Mouse (Mus musculus): Measurements from ENCODE around the gene Cldn7. TPM values are rescaled to one million over a fixed set of nuclear protein-coding genes. Genes with fewer than 3 reads are reported as not detected.
A peak's percentile ranks its signal among the peaks of the same experiment; 100 is the strongest.

Gene Cldn7
- polyA plus RNA-seq, 1 experiment from 2014 or later, result 0.33 TPM

DNA sequence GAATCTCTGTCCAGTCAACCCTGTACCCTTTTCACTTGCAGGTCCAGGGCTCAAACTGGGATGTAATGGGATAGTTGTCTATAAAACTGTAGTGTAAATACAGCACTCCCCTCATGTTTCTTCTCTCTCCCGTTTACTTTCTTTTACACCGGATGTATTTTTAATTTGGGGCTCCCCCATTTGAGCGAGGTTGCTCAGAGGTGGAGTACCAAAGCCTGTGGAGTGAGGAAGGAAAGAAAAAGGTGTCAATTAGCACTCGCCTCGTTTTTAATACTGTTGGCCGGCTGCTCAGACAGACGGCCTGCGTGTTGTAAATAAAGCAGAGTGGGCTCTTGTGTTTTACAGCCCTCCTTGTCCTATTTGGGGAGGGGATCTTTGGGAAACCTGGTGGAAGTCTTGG is 35.1 kb downstream of the Cldn7 start:
- Histone ChIP-seq H3K9ac (ENCODE audit: low read depth, low read length) (no peak overlapping the region), H3K27ac (ENCODE audit: low read depth, low read length) (peak overlapping the region; percentile 60), H3K9me3 (ENCODE audit: control insufficient read depth, low read length) (no peaks in the 10 kb centered on the region), H3K27me3 (replicated peaks; ENCODE audit: control insufficient read depth, insufficient read depth, low read length) (no peaks in the 10 kb centered on the region), H3K4me3 (ENCODE audit: low read length) (no peak overlapping the region; the same call in 1 of the 2 replicates), H3K4me1 (ENCODE audit: control insufficient read depth, insufficient read depth, low read depth, low read length) (peaks cover 34% of the 10 kb centered on the region), H3K4me2 (ENCODE audit: low read length) (no peak overlapping the region), H3K36me3 (ENCODE audit: control insufficient read depth, insufficient read depth, low read length) (peaks cover 18% of the 10 kb centered on the region)
- ATAC-seq, result no peak
- 86% methylated on average over 8 of the region's 8 CpGs for WGBS

DNA sequence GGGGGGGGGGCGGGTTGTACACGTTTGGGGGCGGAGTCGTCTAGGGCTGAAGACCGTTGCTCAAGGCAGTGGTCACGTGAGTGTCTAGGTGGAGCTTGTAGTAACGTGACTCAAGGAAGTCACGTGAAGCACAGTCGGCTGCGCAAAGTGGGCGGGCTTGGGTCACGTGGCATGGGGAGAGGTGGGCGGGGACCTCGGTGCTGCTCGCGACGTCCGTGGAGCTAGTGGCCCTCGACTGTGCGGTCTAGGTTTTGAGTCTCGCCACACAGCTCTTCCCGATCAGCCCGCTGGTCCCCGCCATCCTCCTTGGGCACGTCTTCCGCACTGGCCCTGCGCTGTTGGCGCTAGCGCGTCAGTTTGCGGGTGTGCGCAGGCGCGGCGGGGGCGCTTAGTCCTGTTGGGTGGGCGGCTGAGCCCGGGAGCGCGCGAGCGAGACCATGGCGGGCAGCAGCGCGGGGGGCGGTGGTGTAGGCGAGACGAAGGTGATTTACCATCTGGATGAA is 35.9 kb downstream of the Cldn7 start, which contains the start of gene Dvl2:
Dvl2 (plus strand) TSS at position 200 of the 503 bp plus-strand sequence.
- H3K36me3 ChIP-seq (ENCODE audit: control insufficient read depth, insufficient read depth, low read length), result peaks cover 22% of the 10 kb centered on the region
- ATAC-seq, result peak; percentile 70
- H3K4me1 ChIP-seq (ENCODE audit: control insufficient read depth, insufficient read depth, low read depth, low read length), result peaks cover 34% of the 10 kb centered on the region
- peak within 1 kb of the TSS; percentile 90 for H3K9ac ChIP-seq (ENCODE audit: low read depth, low read length)
- peak within 1 kb of the TSS; percentile 95 for H3K4me2 ChIP-seq (ENCODE audit: low read length)
- H3K27me3 ChIP-seq (replicated peaks; ENCODE audit: control insufficient read depth, insufficient read depth, low read length), result no peaks in the 10 kb centered on the region
- peak within 1 kb of the TSS; percentile 75 for H3K4me3 ChIP-seq (ENCODE audit: low read length)
- no peaks in the 10 kb centered on the region for H3K9me3 ChIP-seq (ENCODE audit: control insufficient read depth, low read length)
- H3K27ac ChIP-seq (ENCODE audit: low read depth, low read length), result peak within 1 kb of the TSS; percentile 98
- WGBS, result under 1% methylated on average over 48 of the region's 48 CpGs

DNA sequence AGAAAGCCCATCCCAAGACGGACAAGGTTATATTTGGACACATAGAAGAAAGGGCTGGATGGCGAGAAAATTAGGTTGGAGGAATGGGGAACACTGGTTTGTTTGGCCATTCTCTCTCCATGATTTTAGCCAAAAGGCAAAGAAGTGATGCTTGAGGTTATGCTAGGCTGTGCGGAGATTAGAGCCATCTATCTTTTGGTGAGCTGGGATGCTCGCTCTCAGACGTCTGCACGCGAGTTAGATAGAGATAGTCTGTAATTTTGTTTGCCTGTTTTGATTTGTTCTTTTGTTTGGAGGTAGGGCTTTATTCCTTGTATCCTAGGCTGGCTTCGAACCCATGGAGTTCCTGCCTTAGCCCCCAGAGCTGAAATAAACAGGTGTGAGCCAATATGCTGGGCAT is 36.6 kb downstream of the Cldn7 start:
- Histone ChIP-seq H3K4me1 (ENCODE audit: control insufficient read depth, insufficient read depth, low read depth, low read length) (peaks cover 34% of the 10 kb centered on the region), H3K9me3 (ENCODE audit: control insufficient read depth, low read length) (no peaks in the 10 kb centered on the region)

DNA sequence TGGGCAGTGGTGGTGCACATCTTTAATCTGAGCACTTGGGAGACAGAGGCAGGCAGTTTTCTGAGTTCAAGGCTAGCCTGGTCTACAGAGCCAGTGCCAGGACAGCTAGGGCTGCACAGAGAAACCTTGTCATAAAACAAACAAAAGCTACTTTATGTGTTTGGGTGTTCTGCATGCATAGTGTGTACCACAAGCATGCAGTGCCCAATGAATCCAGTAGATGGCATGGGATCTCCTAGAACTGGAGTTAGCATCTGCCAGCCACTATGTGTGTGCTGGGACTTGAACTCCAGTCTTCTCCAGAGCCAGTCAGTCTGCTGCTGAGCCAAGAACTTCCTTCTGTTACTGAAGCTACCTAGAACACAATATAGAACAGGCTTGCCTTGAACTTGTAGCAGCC is 37.3 kb downstream of the Cldn7 start:
- Histone ChIP-seq H3K27ac (ENCODE audit: low read depth, low read length) (no peak overlapping the region), H3K36me3 (ENCODE audit: control insufficient read depth, insufficient read depth, low read length) (peaks cover 32% of the 10 kb centered on the region), H3K9ac (ENCODE audit: low read depth, low read length) (no peak overlapping the region)

More for the DNA sequence above, 36.6 kb downstream of the Cldn7 start:
- 11% methylated on average over 8 of the region's 8 CpGs for WGBS
- Histone ChIP-seq H3K4me2 (ENCODE audit: low read length) (peak overlapping the region; percentile 95), H3K27me3 (replicated peaks; ENCODE audit: control insufficient read depth, insufficient read depth, low read length) (no peaks in the 10 kb centered on the region), H3K9ac (ENCODE audit: low read depth, low read length) (peak overlapping the region; percentile 90), H3K27ac (ENCODE audit: low read depth, low read length) (peak overlapping the region; percentile 98), H3K4me3 (ENCODE audit: low read length) (peak overlapping the region; percentile 75), H3K36me3 (ENCODE audit: control insufficient read depth, insufficient read depth, low read length) (peaks cover 27% of the 10 kb centered on the region)
- ATAC-seq, result no peak

DNA sequence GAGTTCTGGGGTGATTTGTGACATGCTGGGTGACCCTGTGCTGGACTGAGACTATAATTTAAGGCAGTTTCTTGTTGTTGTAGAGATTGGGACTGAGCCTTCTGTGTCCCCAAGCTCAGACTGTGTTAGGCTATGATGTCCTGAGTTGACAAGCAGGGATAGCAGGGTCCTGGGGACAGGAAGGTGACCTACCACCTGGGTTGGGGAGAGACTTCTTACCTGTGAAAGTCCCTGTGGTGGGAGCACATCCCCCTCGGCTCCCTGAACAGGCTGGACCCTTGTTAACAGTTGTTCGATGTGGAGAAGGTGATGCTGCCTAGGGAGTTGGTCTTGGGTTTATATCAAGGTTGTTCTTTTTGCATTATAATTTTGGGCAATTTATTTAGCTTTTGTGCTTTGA is 37.9 kb downstream of the Cldn7 start:
- H3K4me2 ChIP-seq (ENCODE audit: low read length), result peak overlapping the region; percentile 95
- WGBS, result 87% methylated on average over 2 of the region's 2 CpGs
- H3K4me1 ChIP-seq (ENCODE audit: control insufficient read depth, insufficient read depth, low read depth, low read length), result peaks cover 32% of the 10 kb centered on the region
- H3K9ac ChIP-seq (ENCODE audit: low read depth, low read length), result no peak overlapping the region
- H3K27me3 ChIP-seq (replicated peaks; ENCODE audit: control insufficient read depth, insufficient read depth, low read length), result no peaks in the 10 kb centered on the region
- no peak overlapping the region for H3K27ac ChIP-seq (ENCODE audit: low read depth, low read length)
- H3K9me3 ChIP-seq (ENCODE audit: control insufficient read depth, low read length), result no peaks in the 10 kb centered on the region
- no peak for ATAC-seq
- H3K36me3 ChIP-seq (ENCODE audit: control insufficient read depth, insufficient read depth, low read length), result peaks cover 38% of the 10 kb centered on the region
- peak overlapping the region; percentile 75; the same call in 1 of the 2 replicates for H3K4me3 ChIP-seq (ENCODE audit: low read length)

More for the DNA sequence above, 37.3 kb downstream of the Cldn7 start:
- no peak for ATAC-seq
- peak overlapping the region; percentile 95 for H3K4me2 ChIP-seq (ENCODE audit: low read length)
- H3K4me3 ChIP-seq (ENCODE audit: low read length), result peak overlapping the region; percentile 75
- no peaks in the 10 kb centered on the region for H3K27me3 ChIP-seq (replicated peaks; ENCODE audit: control insufficient read depth, insufficient read depth, low read length)
- H3K9me3 ChIP-seq (ENCODE audit: control insufficient read depth, low read length), result no peaks in the 10 kb centered on the region
- peaks cover 34% of the 10 kb centered on the region for H3K4me1 ChIP-seq (ENCODE audit: control insufficient read depth, insufficient read depth, low read depth, low read length)

DNA sequence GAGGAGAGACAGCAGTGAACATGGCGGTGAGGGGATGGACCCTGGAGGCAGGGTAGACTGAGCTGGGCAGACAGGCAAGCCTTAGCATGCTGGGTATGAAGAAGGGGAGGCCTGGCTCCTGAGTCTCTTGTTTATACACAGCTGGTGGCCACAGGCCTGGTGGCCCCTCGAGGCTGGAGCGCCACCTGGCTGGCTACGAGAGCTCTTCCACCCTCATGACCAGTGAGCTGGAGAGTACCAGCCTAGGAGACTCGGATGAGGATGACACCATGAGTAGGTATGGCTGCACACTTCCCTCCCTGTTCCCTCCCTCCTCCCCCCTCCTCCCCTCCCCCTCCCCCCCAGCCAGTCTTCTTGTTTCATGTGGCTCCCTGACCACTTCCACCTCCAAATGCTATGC is 40.9 kb downstream of the Cldn7 start:
- no peak overlapping the region for H3K9ac ChIP-seq (ENCODE audit: low read depth, low read length)
- H3K36me3 ChIP-seq (ENCODE audit: control insufficient read depth, insufficient read depth, low read length), result peaks cover 50% of the 10 kb centered on the region
- 58% methylated on average over 5 of the region's 5 CpGs for WGBS

DNA sequence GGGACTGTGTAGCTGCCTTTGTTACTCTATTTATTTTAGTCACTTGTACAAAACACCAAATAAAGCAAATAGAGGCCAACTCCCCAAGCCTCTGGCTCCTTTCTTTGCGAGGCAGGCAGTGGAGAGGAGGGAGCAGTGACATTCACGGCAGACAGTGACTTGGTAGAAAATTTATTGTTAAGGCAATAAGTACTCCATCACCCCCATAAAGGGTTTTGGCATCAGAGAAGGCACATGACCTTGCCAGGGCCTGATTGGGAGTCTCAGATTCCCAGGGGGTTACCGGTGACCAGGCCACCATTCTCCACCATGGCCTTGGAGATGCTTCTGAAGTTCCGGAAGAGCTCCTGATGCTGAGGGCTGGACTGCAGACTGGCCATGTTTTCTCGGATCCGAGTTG is 45.5 kb downstream of the Cldn7 start:
- no peak overlapping the region for H3K4me2 ChIP-seq (ENCODE audit: low read length)
- no peak overlapping the region for H3K27ac ChIP-seq (ENCODE audit: low read depth, low read length)
- peaks cover 69% of the 10 kb centered on the region for H3K36me3 ChIP-seq (ENCODE audit: control insufficient read depth, insufficient read depth, low read length)
- peaks cover 7% of the 10 kb centered on the region for H3K4me1 ChIP-seq (ENCODE audit: control insufficient read depth, insufficient read depth, low read depth, low read length)
- no peak for ATAC-seq
- H3K9ac ChIP-seq (ENCODE audit: low read depth, low read length), result no peak overlapping the region
- no peak overlapping the region for H3K4me3 ChIP-seq (ENCODE audit: low read length)
- 94% methylated on average over 6 of the region's 6 CpGs for WGBS
- no peaks in the 10 kb centered on the region for H3K9me3 ChIP-seq (ENCODE audit: control insufficient read depth, low read length)
- no peaks in the 10 kb centered on the region for H3K27me3 ChIP-seq (replicated peaks; ENCODE audit: control insufficient read depth, insufficient read depth, low read length)

More for the DNA sequence above, 40.9 kb downstream of the Cldn7 start:
- no peak for ATAC-seq
- Histone ChIP-seq H3K4me2 (ENCODE audit: low read length) (no peak overlapping the region), H3K4me3 (ENCODE audit: low read length) (no peak overlapping the region), H3K27ac (ENCODE audit: low read depth, low read length) (no peak overlapping the region), H3K9me3 (ENCODE audit: control insufficient read depth, low read length) (no peaks in the 10 kb centered on the region), H3K4me1 (ENCODE audit: control insufficient read depth, insufficient read depth, low read depth, low read length) (peaks cover 25% of the 10 kb centered on the region), H3K27me3 (replicated peaks; ENCODE audit: control insufficient read depth, insufficient read depth, low read length) (no peaks in the 10 kb centered on the region)

DNA sequence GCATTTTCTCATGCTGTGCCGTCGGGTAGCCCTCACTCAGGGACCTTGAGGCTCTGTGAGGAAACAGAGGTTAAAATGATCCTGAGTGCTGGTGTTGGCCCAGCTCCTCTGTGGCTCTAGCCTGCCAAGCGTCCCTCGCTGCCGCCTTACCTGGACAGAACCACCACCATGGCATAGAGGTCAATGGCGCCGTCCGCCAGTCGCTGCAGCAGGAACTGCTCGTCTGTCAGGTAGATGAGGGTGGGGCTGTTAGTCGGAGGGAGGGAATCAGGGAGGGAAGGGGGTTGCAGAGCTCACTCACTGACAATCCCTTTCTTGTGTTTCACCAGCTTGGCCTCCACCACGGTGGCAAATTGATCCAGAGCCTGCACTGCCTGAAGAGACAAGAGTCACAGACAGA is 46.0 kb downstream of the Cldn7 start:
- no peak overlapping the region for H3K4me3 ChIP-seq (ENCODE audit: low read length)
- WGBS, result 88% methylated on average over 10 of the region's 12 CpGs
- no peaks in the 10 kb centered on the region for H3K9me3 ChIP-seq (ENCODE audit: control insufficient read depth, low read length)
- H3K4me1 ChIP-seq (ENCODE audit: control insufficient read depth, insufficient read depth, low read depth, low read length), result peaks cover 7% of the 10 kb centered on the region
- no peaks in the 10 kb centered on the region for H3K27me3 ChIP-seq (replicated peaks; ENCODE audit: control insufficient read depth, insufficient read depth, low read length)
- no peak overlapping the region for H3K9ac ChIP-seq (ENCODE audit: low read depth, low read length)
- no peak overlapping the region for H3K4me2 ChIP-seq (ENCODE audit: low read length)
- ATAC-seq, result no peak
- peaks cover 69% of the 10 kb centered on the region for H3K36me3 ChIP-seq (ENCODE audit: control insufficient read depth, insufficient read depth, low read length)
- H3K27ac ChIP-seq (ENCODE audit: low read depth, low read length), result no peak overlapping the region

DNA sequence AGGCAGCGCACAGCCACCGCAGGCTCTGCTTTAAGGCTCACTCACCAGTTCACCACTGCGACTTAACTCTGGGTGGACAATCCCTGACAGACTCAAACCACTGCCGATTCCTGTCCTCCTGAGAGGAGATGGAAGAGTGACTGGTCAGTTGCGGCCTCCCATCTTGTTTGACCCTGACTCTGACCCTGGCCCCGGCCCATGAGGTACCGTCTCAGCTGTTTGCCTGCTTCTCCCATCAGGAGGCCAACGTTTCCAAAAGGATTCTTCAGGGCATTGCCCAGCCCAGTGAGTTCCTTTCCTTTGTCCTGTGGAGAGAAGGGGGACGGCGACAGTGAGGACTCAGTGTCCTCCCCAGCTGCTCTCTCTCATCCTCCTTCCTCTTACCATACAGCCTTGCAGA is 46.4 kb downstream of the Cldn7 start:
- Histone ChIP-seq H3K36me3 (ENCODE audit: control insufficient read depth, insufficient read depth, low read length) (peaks cover 66% of the 10 kb centered on the region), H3K9me3 (ENCODE audit: control insufficient read depth, low read length) (no peaks in the 10 kb centered on the region), H3K27ac (ENCODE audit: low read depth, low read length) (no peak overlapping the region), H3K4me1 (ENCODE audit: control insufficient read depth, insufficient read depth, low read depth, low read length) (peaks cover 7% of the 10 kb centered on the region), H3K4me3 (ENCODE audit: low read length) (no peak overlapping the region), H3K4me2 (ENCODE audit: low read length) (no peak overlapping the region), H3K9ac (ENCODE audit: low read depth, low read length) (no peak overlapping the region), H3K27me3 (replicated peaks; ENCODE audit: control insufficient read depth, insufficient read depth, low read length) (no peaks in the 10 kb centered on the region)
- WGBS, result 75% methylated on average over 10 of the region's 10 CpGs
- ATAC-seq, result no peak

All from hindbrain, embryonic 16.5 days (tissue).